Mouse (Mus musculus) CH12.LX (cell line): ENCODE results near the gene Syn1. TPM values are rescaled to one million over a fixed set of nuclear protein-coding genes. Genes with fewer than 3 reads are reported as not detected.

Source experiments
- DNase-seq: peaks from one replicate; pipeline ENCODE4 v3.0.0-alpha.2; 2013; ENCODE audit errors: extremely low read depth
- H3K27ac ChIP-seq: 2 replicates; pipeline ENCODE4 v1.5.1; 2012; ENCODE audit warnings: low read depth, mild to moderate bottlenecking, control low read depth, moderate library complexity; ENCODE audit not compliant: insufficient read depth
- H3K27me3 ChIP-seq: replicated peaks from 2 replicates; pipeline ENCODE3; 2012; ENCODE audit warnings: inconsistent platforms
- H3K36me3 ChIP-seq, 2 experiments: replicated peaks in 1 of 2; 2 replicates each; pipeline versions ENCODE3 to v1.6.1; 2012; ENCODE audit warnings: inconsistent platforms in 1 of 2, low read length in 1 of 2, mild to moderate bottlenecking in 1 of 2, mixed read lengths in 1 of 2, moderate library complexity in 1 of 2; ENCODE audit not compliant: control insufficient read depth in 1 of 2, insufficient read depth in 1 of 2
- H3K4me1 ChIP-seq, 2 experiments: 2 replicates each; pipeline ENCODE4 v1.6.1; 2012; ENCODE audit warnings: inconsistent platforms in 1 of 2, moderate library complexity in 1 of 2; ENCODE audit not compliant: insufficient read depth in 2 of 2, control insufficient read depth in 1 of 2
- H3K4me2 ChIP-seq: 2 replicates; pipeline ENCODE4 v1.6.1; 2012; ENCODE audit warnings: low read depth, mild to moderate bottlenecking, control low read depth; ENCODE audit not compliant: poor library complexity, insufficient read depth, severe bottlenecking
- H3K4me3 ChIP-seq, 3 experiments: fragments of 150-350 bp in 1 of 3; sonication (generic) in 1 of 3; replicated peaks in 1 of 3; 2 replicates each; pipeline versions ENCODE3 to v1.5.1; 2011 to 2012; ENCODE audit warnings: low read depth in 2 of 3, low read length in 2 of 3, mild to moderate bottlenecking in 2 of 3, moderate library complexity in 2 of 3, control low read depth in 1 of 3, improper control_type of control experiment in 1 of 3, inconsistent platforms in 1 of 3, mixed read lengths in 1 of 3; ENCODE audit not compliant: poor library complexity in 1 of 3
- H3K79me2 ChIP-seq: replicated peaks from 2 replicates; pipeline ENCODE4 v1.6.1; 2012; ENCODE audit warnings: mild to moderate bottlenecking, moderate library complexity; ENCODE audit not compliant: control insufficient read depth, poor library complexity, insufficient read depth, severe bottlenecking; ENCODE audit errors: extremely low read depth
- H3K9ac ChIP-seq: 2 replicates; pipeline ENCODE4 v1.6.1; 2012; ENCODE audit warnings: low read depth, mild to moderate bottlenecking, control low read depth, moderate library complexity; ENCODE audit not compliant: insufficient read depth
- H3K9me3 ChIP-seq: replicated peaks from 2 replicates; pipeline ENCODE3; 2012; ENCODE audit warnings: low read length, inconsistent platforms, mixed read lengths
- BHLHE40 ChIP-seq: IDR thresholded peaks from 2 replicates; pipeline ENCODE4 v1.6.1; 2011; ENCODE audit warnings: mild to moderate bottlenecking, low read depth, low read length, improper control_type of control experiment
- CHD1 ChIP-seq: IDR thresholded peaks from 2 replicates; pipeline ENCODE4 v1.6.1; 2012; ENCODE audit warnings: low read depth, low read length, improper control_type of control experiment, inconsistent platforms
- CHD2 ChIP-seq: IDR thresholded peaks from 2 replicates; pipeline ENCODE4 v1.6.1; 2011; ENCODE audit warnings: low read length, improper control_type of control experiment
- CTCF ChIP-seq, 2 experiments: IDR thresholded peaks in 1 of 2; conservative IDR thresholded peaks in 1 of 2; 2 replicates each; pipeline ENCODE4 v1.5.1; 2011 to 2012; ENCODE audit warnings: low read depth in 2 of 2, low read length in 2 of 2, improper control_type of control experiment in 1 of 2, inconsistent platforms in 1 of 2, mild to moderate bottlenecking in 1 of 2, moderate library complexity in 1 of 2
- E2F4 ChIP-seq: IDR thresholded peaks from 2 replicates; pipeline ENCODE4 v1.6.1; 2011; ENCODE audit warnings: low read depth, low read length, improper control_type of control experiment; ENCODE audit not compliant: insufficient replicate concordance
- EP300 ChIP-seq: IDR thresholded peaks from 2 replicates; pipeline ENCODE4 v1.6.1; 2011; ENCODE audit warnings: low read length, improper control_type of control experiment
- ETS1 ChIP-seq: conservative IDR thresholded peaks from 2 replicates; pipeline ENCODE4 v1.6.1; 2012; ENCODE audit warnings: low read depth, mild to moderate bottlenecking, inconsistent platforms, low read length, improper control_type of control experiment, moderate library complexity
- GABPA ChIP-seq: IDR thresholded peaks from 2 replicates; pipeline ENCODE4 v1.6.1; 2012; ENCODE audit warnings: low read depth, low read length, improper control_type of control experiment, inconsistent platforms; ENCODE audit not compliant: insufficient replicate concordance
- HCFC1 ChIP-seq: IDR thresholded peaks from 2 replicates; pipeline ENCODE4 v1.6.1; 2012; ENCODE audit warnings: low read depth, mild to moderate bottlenecking, inconsistent platforms, low read length, improper control_type of control experiment
- IRF4 ChIP-seq: IDR thresholded peaks from 2 replicates; pipeline ENCODE4 v1.6.1; 2014; ENCODE audit warnings: low read depth, mild to moderate bottlenecking, inconsistent platforms, low read length, improper control_type of control experiment
- JUND ChIP-seq: conservative IDR thresholded peaks from 2 replicates; pipeline ENCODE4 v1.6.1; 2011; ENCODE audit warnings: low read depth, low read length, improper control_type of control experiment
- KAT2A ChIP-seq: IDR thresholded peaks from 2 replicates; pipeline ENCODE4 v1.6.1; 2012; ENCODE audit warnings: low read length, improper control_type of control experiment, inconsistent platforms; ENCODE audit not compliant: insufficient replicate concordance
- MAX ChIP-seq: IDR thresholded peaks from 2 replicates; pipeline ENCODE4 v1.6.1; 2011; ENCODE audit warnings: low read length, improper control_type of control experiment
- MAZ ChIP-seq: IDR thresholded peaks from 2 replicates; pipeline ENCODE4 v1.6.1; 2012; ENCODE audit warnings: low read depth, mild to moderate bottlenecking, inconsistent platforms, low read length, improper control_type of control experiment, moderate library complexity
- MEF2A ChIP-seq: IDR thresholded peaks from 2 replicates; pipeline ENCODE4 v1.6.1; 2014; ENCODE audit warnings: low read depth, mild to moderate bottlenecking, inconsistent platforms, low read length, improper control_type of control experiment, borderline replicate concordance
- MXI1 ChIP-seq: IDR thresholded peaks from 2 replicates; pipeline ENCODE4 v1.6.1; 2011; ENCODE audit warnings: mild to moderate bottlenecking, low read depth, low read length, improper control_type of control experiment
- NRF1 ChIP-seq: IDR thresholded peaks from 2 replicates; pipeline ENCODE4 v1.6.1; 2014; ENCODE audit warnings: low read depth, mild to moderate bottlenecking, inconsistent platforms, low read length, improper control_type of control experiment, moderate library complexity
- PAX5 ChIP-seq: IDR thresholded peaks from 2 replicates; pipeline ENCODE4 v1.6.1; 2012; ENCODE audit warnings: low read length, inconsistent platforms, mixed read lengths
- POLR2A ChIP-seq: IDR thresholded peaks from 2 replicates; pipeline ENCODE4 v1.6.1; 2011; ENCODE audit warnings: low read depth, mild to moderate bottlenecking, improper control_type of control experiment, low read length
- POLR2AphosphoS2 ChIP-seq: IDR thresholded peaks from 2 replicates; pipeline ENCODE4 v1.6.1; 2011; ENCODE audit warnings: low read depth, low read length, improper control_type of control experiment
- RAD21 ChIP-seq: IDR thresholded peaks from 2 replicates; pipeline ENCODE4 v1.6.1; 2011; ENCODE audit warnings: low read depth, mild to moderate bottlenecking, low read length, improper control_type of control experiment, moderate library complexity
- RCOR1 ChIP-seq: conservative IDR thresholded peaks from 2 replicates; pipeline ENCODE4 v1.6.1; 2012; ENCODE audit warnings: low read depth, mild to moderate bottlenecking, inconsistent platforms, low read length, improper control_type of control experiment
- SIN3A ChIP-seq: IDR thresholded peaks from 2 replicates; pipeline ENCODE4 v1.6.1; 2012; ENCODE audit warnings: low read length, improper control_type of control experiment, inconsistent platforms
- SMC3 ChIP-seq: IDR thresholded peaks from 2 replicates; pipeline ENCODE4 v1.6.1; 2011; ENCODE audit warnings: low read depth, low read length, improper control_type of control experiment
- TBP ChIP-seq: conservative IDR thresholded peaks from 2 replicates; pipeline ENCODE4 v1.6.1; 2011; ENCODE audit warnings: low read depth, low read length, improper control_type of control experiment
- TCF12 ChIP-seq: IDR thresholded peaks from 2 replicates; pipeline ENCODE4 v1.6.1; 2014; ENCODE audit warnings: low read depth, mild to moderate bottlenecking, inconsistent platforms, low read length, improper control_type of control experiment
- USF2 ChIP-seq: conservative IDR thresholded peaks from 2 replicates; pipeline ENCODE4 v1.6.1; 2011; ENCODE audit warnings: low read depth, low read length, improper control_type of control experiment
- ZC3H11A ChIP-seq: IDR thresholded peaks from 2 replicates; pipeline ENCODE4 v1.6.1; 2012; ENCODE audit warnings: low read depth, mild to moderate bottlenecking, inconsistent platforms, low read length, improper control_type of control experiment
- ZKSCAN1 ChIP-seq: IDR thresholded peaks from 2 replicates; pipeline ENCODE4 v1.6.1; 2012; ENCODE audit warnings: low read depth, inconsistent platforms, low read length, improper control_type of control experiment, borderline replicate concordance
- ZMIZ1 ChIP-seq: IDR thresholded peaks from 2 replicates; pipeline ENCODE4 v1.6.1; 2012; ENCODE audit warnings: low read depth, mild to moderate bottlenecking, inconsistent platforms, low read length, improper control_type of control experiment
- ZNF384 ChIP-seq: IDR thresholded peaks from 2 replicates; pipeline ENCODE4 v1.6.1; 2012; ENCODE audit warnings: low read depth, low read length, improper control_type of control experiment, inconsistent platforms
- dilution Hi-C: fragments of 300-500 bp; cut with MboI; formaldehyde crosslinking; loops from 2 replicates; pipeline ENCODE4 v1.14.3; 2020; ENCODE audit warnings: low sequenced_read_pairs; ENCODE audit not compliant: extremely low pct_unique_long_range_greater_than_20kb, extremely low pct_ligation_motif_present
- in situ Hi-C: fragments of 300-500 bp; cut with MboI; formaldehyde crosslinking; loops from 3 replicates; pipeline ENCODE4 v1.14.3; 2019; ENCODE audit warnings: low sequenced_read_pairs, low pct_ligation_motif_present, low pct_unique_long_range_greater_than_20kb, mixed read lengths
- polyA plus RNA-seq: library from polyadenylated mRNA; unstranded; fragments of >175 nt; gene quantifications from 2 replicates; pipeline ENCODE4 v1.2.1, GENCODE M21; 2012; ENCODE audit warnings: low read depth; ENCODE audit not compliant: insufficient read length
- total RNA-seq, 2 experiments: library from RNA; depleted of rRNA; stranded (reverse); fragments of 300-350 nt in 1 of 2; fragments of >200 nt in 1 of 2; gene quantifications; 2 replicates each; pipeline ENCODE4 v1.2.3; 2012 to 2014

The Syn1 gene
- total and polyA plus RNA-seq, 3 experiments, result 0.08 to 0.51 (median 0.38) TPM

DNA sequence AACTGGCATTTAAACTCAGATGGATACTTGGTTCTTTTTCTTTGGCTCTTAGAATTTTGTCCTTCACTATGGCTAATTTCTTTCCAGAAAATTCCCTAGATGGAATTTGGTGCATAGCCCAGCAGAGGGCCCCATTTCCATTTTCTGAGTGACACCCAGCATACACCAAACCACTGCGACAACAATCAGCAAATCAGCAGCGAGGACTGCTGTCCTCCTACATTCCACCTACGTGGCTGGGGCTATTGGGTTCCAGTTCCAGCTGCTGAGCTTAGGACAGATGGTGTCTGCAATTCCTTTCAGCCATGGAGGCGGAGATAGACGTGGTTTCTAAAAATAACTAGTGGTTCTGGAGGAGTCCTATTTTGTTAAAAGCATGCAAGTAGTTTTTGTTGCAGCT is 91.9 kb downstream of the Syn1 start:
- no peak overlapping the region for H3K27ac ChIP-seq
- in situ Hi-C loops, result no loop called here
- TF ChIP-seq SMC3, result peak; percentile 57
- peak; percentile 62 for TF ChIP-seq RAD21
- TF ChIP-seq ZNF384, result no peak
- peak in 1 of 2 experiments; percentile 66; a peak in 2 of 4 replicates for TF ChIP-seq CTCF (conservative IDR thresholded peaks at IDR 0.05 in 1 of 2, IDR thresholded peaks at IDR 0.05 in 1 of 2; ENCODE audit: low read depth in 2 of 2, low read length in 2 of 2)
- H3K79me2 ChIP-seq, result no peaks in the 10 kb centered on the region
- H3K4me1 ChIP-seq, result no peaks in the 10 kb centered on the region
- dilution Hi-C loops, result no loop called here
- H3K4me2 ChIP-seq, result peak overlapping the region; percentile 24; the same call in 1 of the 2 replicates
- no peaks in the 10 kb centered on the region for H3K27me3 ChIP-seq
- peak; percentile 39 for DNase-seq
- no peak overlapping the region for H3K9ac ChIP-seq
- no peaks in the 10 kb centered on the region for H3K36me3 ChIP-seq
- H3K4me3 ChIP-seq, result no peak overlapping the region
- H3K9me3 ChIP-seq, result no peaks in the 10 kb centered on the region

DNA sequence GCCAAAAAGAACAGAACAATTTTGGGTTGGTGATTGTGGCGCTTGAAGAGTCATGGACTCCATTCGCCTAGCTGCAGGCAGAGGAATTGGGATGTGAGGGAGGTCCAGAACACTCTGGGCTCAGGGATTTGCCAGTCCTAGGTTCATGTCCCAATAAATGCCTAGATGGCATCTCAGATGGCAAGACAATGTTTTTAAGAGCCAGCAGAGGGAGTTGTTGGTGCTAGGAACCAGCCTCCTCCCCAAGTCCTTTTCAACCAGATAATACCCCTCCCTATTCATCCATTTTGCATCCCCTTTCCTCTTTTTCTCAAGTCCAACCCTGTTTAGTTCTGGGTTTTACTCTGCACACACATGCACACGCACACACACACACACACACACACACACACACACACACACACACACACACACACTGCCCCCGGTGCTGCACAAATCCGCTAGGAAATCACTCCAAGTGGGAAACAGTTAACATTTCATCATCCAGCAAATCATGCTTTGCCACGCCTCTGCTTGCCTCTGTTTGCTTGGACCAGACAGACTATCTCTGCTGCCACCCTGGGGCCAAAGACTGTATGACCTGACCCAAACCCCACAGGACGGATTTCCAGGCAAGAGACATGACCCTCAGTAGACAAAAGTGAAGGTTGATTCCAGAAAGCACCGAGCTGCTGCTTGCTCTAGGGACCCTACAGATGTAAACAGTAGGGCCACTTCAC is 100.9 kb downstream of the Syn1 start:
- Histone ChIP-seq H3K4me3 (peak overlapping the region; percentile 30 to 48 (median 38)), H3K36me3 (no peaks in the 10 kb centered on the region), H3K27me3 (no peaks in the 10 kb centered on the region), H3K4me1 (peaks cover 2 to 13% of the 10 kb centered on the region in 2 experiments; a peak in 2 of 4 replicates), H3K4me2 (peak overlapping the region; percentile 74), H3K9me3 (no peaks in the 10 kb centered on the region), H3K79me2 (no peaks in the 10 kb centered on the region), H3K9ac (peak overlapping the region; percentile 56), H3K27ac (peak overlapping the region; percentile 64)
- DNase-seq, result peak; percentile 73
- dilution Hi-C loops (no loop called here), in situ Hi-C loops (no loop called here)
- TF ChIP-seq KAT2A, result no peak
- TF ChIP-seq TBP, result no peak
- TF ChIP-seq MAX, result peak; percentile 34; the same call in 1 of the 2 replicates
- TF ChIP-seq E2F4, result no peak
- TF ChIP-seq ZKSCAN1, result no peak
- no peak for TF ChIP-seq GABPA
- TF ChIP-seq SMC3, result peak; percentile 45
- TF ChIP-seq RCOR1, result no peak
- no peak for TF ChIP-seq TCF12
- TF ChIP-seq ZMIZ1, result no peak
- no peak for TF ChIP-seq ETS1
- TF ChIP-seq MEF2A, result no peak
- TF ChIP-seq CHD1, result no peak
- TF ChIP-seq POLR2A, result no peak
- TF ChIP-seq MAZ, result no peak
- TF ChIP-seq IRF4, result no peak
- TF ChIP-seq NRF1, result no peak
- no peak for TF ChIP-seq POLR2AphosphoS2
- TF ChIP-seq USF2, result no peak
- no peak for TF ChIP-seq ZC3H11A
- TF ChIP-seq CTCF (conservative IDR thresholded peaks at IDR 0.05 in 1 of 2, IDR thresholded peaks at IDR 0.05 in 1 of 2; ENCODE audit: low read depth in 2 of 2, low read length in 2 of 2), result peak in 1 of 2 experiments; percentile 57; a peak in 2 of 4 replicates
- TF ChIP-seq BHLHE40, result no peak
- peak; percentile 41 for TF ChIP-seq RAD21
- TF ChIP-seq CHD2, result no peak
- TF ChIP-seq EP300, result no peak
- TF ChIP-seq HCFC1, result no peak
- TF ChIP-seq MXI1, result peak; percentile 42; the same call in 1 of the 2 replicates
- TF ChIP-seq SIN3A, result no peak
- no peak for TF ChIP-seq JUND
- no peak for TF ChIP-seq ZNF384
- no peak for TF ChIP-seq PAX5
